Mouse (Mus musculus) splenic B cell, adult 2 months (primary cell): Measurements from ENCODE around the gene 2310061I04Rik.

Source experiments
- DNase-seq: peaks from one replicate; pipeline ENCODE4 v3.0.0-alpha.2; 2011; ENCODE audit warnings: low read depth, low spot score
- H3K27me3 ChIP-seq: 2 replicates; pipeline ENCODE4 v1.6.1; 2012; ENCODE audit warnings: mild to moderate bottlenecking, low read length, moderate library complexity, mixed read lengths; ENCODE audit not compliant: control insufficient read depth, poor library complexity, insufficient read depth, severe bottlenecking
- H3K36me3 ChIP-seq: 2 replicates; pipeline ENCODE4 v1.6.1; 2012; ENCODE audit warnings: mild to moderate bottlenecking, low read length, moderate library complexity, mixed read lengths; ENCODE audit not compliant: control insufficient read depth, poor library complexity, insufficient read depth, severe bottlenecking

The 2310061I04Rik gene

GRCm38 (mm10) chr17:35903343-35903991 is 6.2 kb upstream of the 2310061I04Rik start:
- no peaks in the 10 kb centered on the region for H3K27me3 ChIP-seq
- DNase-seq = no peak
- no peaks in the 10 kb centered on the region for H3K36me3 ChIP-seq

GRCm38 (mm10) chr17:35900636-35901035 is 3.4 kb upstream of the 2310061I04Rik start:
- no peaks in the 10 kb centered on the region for H3K36me3 ChIP-seq
- DNase-seq = no peak
- H3K27me3 ChIP-seq = no peaks in the 10 kb centered on the region

- no peak for DNase-seq
- Histone ChIP-seq H3K27me3 (no peaks in the 10 kb centered on the region), H3K36me3 (no peaks in the 10 kb centered on the region; the same call in 1 of the 2 replicates)
Measured at GRCm38 (mm10) chr17:35897644-35898573, 678 bp upstream of the 2310061I04Rik start.

- Histone ChIP-seq H3K36me3 (peaks cover 20% of the 10 kb centered on the region), H3K27me3 (no peaks in the 10 kb centered on the region)
- DNase-seq = no peak
Measured at GRCm38 (mm10) chr17:35887725-35888124, 9.5 kb downstream of the 2310061I04Rik start.

- H3K36me3 ChIP-seq = peaks cover 10% of the 10 kb centered on the region
- H3K27me3 ChIP-seq = no peaks in the 10 kb centered on the region
- no peak for DNase-seq
Measured at GRCm38 (mm10) chr17:35883777-35884176, 13.5 kb downstream of the 2310061I04Rik start.

- no peak for DNase-seq
- no peaks in the 10 kb centered on the region for H3K27me3 ChIP-seq
- peaks cover 7% of the 10 kb centered on the region for H3K36me3 ChIP-seq
Measured at GRCm38 (mm10) chr17:35882924-35883323, 14.3 kb downstream of the 2310061I04Rik start.

GRCm38 (mm10) chr17:35879245-35880057 is 17.8 kb downstream of the 2310061I04Rik start, which contains the start of gene Dhx16:
Gene Dhx16, plus strand, starts transcription at chr17:35879819.
- DNase-seq = peak; percentile 96
- peaks cover 9% of the 10 kb centered on the region for H3K36me3 ChIP-seq
- no peaks in the 10 kb centered on the region for H3K27me3 ChIP-seq

- Histone ChIP-seq H3K36me3 (peaks cover 19% of the 10 kb centered on the region), H3K27me3 (no peaks in the 10 kb centered on the region)
- DNase-seq = no peak
Measured at GRCm38 (mm10) chr17:35874721-35875120, 22.5 kb downstream of the 2310061I04Rik start.

- H3K27me3 ChIP-seq = no peaks in the 10 kb centered on the region
- H3K36me3 ChIP-seq = peaks cover 19% of the 10 kb centered on the region
- peak; percentile 87 for DNase-seq
Measured at GRCm38 (mm10) chr17:35873774-35874519, 23.3 kb downstream of the 2310061I04Rik start.

GRCm38 (mm10) chr17:35870884-35871696 is 26.1 kb downstream of the 2310061I04Rik start:
- peak; percentile 76 for DNase-seq
- Histone ChIP-seq H3K36me3 (peaks cover 17% of the 10 kb centered on the region), H3K27me3 (no peaks in the 10 kb centered on the region)

GRCm38 (mm10) chr17:35870151-35870883 is 26.9 kb downstream of the 2310061I04Rik start:
- no peaks in the 10 kb centered on the region for H3K27me3 ChIP-seq
- peaks cover 16% of the 10 kb centered on the region for H3K36me3 ChIP-seq
- peak; percentile 82 for DNase-seq

- DNase-seq = peak; percentile 21
Measured at GRCm38 (mm10) chr17:35869346-35870067, 27.7 kb downstream of the 2310061I04Rik start.

More at GRCm38 (mm10) chr17:35869346-35870067, 27.7 kb downstream of the 2310061I04Rik start:
- H3K36me3 ChIP-seq = peaks cover 11% of the 10 kb centered on the region
- H3K27me3 ChIP-seq = no peaks in the 10 kb centered on the region
